Mouse (Mus musculus) kidney, adult 2 months (tissue): ENCODE measurements around the gene Scin. TPM values are rescaled to one million over a fixed set of nuclear protein-coding genes. Genes with fewer than 3 reads are reported as not detected.

Source experiments
- DNase-seq: peaks from one replicate; pipeline ENCODE4 v3.0.0; 2021
- H3K27ac ChIP-seq: fragments of 200-500 bp; 2 replicates; pipeline ENCODE4 v1.5.1; 2012; ENCODE audit warnings: low read depth, low read length, control low read depth, inconsistent platforms; ENCODE audit not compliant: insufficient read depth
- H3K27me3 ChIP-seq: fragments of 200-500 bp; replicated peaks from 2 replicates; pipeline ENCODE4 v1.6.1; 2012; ENCODE audit warnings: mild to moderate bottlenecking, moderate library complexity, low read length, inconsistent platforms; ENCODE audit not compliant: control insufficient read depth, insufficient read depth
- H3K36me3 ChIP-seq: fragments of 200-500 bp; 2 replicates; pipeline ENCODE4 v1.6.1; 2012; ENCODE audit warnings: mild to moderate bottlenecking, moderate library complexity, low read length, inconsistent platforms; ENCODE audit not compliant: control insufficient read depth, insufficient read depth
- H3K4me1 ChIP-seq: fragments of 200-500 bp; 2 replicates; pipeline ENCODE4 v1.6.1; 2011; ENCODE audit warnings: low read length; ENCODE audit not compliant: control insufficient read depth, insufficient read depth
- H3K4me3 ChIP-seq: fragments of 200-500 bp; 2 replicates; pipeline ENCODE4 v1.5.1; 2011; ENCODE audit warnings: mild to moderate bottlenecking, low read depth, low read length, control low read depth; ENCODE audit not compliant: insufficient read depth
- CTCF ChIP-seq: fragments of 200-500 bp; conservative IDR thresholded peaks from 2 replicates; pipeline ENCODE4 v1.5.1; 2011; ENCODE audit warnings: low read depth, mild to moderate bottlenecking, control low read depth, low read length, moderate library complexity, mixed read lengths; ENCODE audit not compliant: insufficient read depth, insufficient read length
- POLR2A ChIP-seq: fragments of 200-500 bp; IDR thresholded peaks from one replicate; pipeline ENCODE4 v1.6.1; 2011; ENCODE audit warnings: low read depth, low read length, control low read depth
- WGBS: fragments of 180-500 bp; shearing (Covaris S2); methylation state at CpG from one replicate; pipeline ENCODE4 v1.1.7; 2018; 5-methylcytosine and 5-hydroxymethylcytosine counted together
- polyA plus RNA-seq: library from polyadenylated mRNA; depleted of rRNA; stranded (reverse); fragments of >200 nt; gene quantifications from 2 replicates; pipeline ENCODE4 v1.2.3, GENCODE M21; 2012

Scin gene
- polyA plus RNA-seq, 1 experiment, result 37.1 TPM

- Histone ChIP-seq H3K36me3 (no peaks in the 10 kb centered on the region), H3K27me3 (no peaks in the 10 kb centered on the region), H3K4me1 (no peaks in the 10 kb centered on the region), H3K4me3 (no peak overlapping the region), H3K27ac (no peak overlapping the region)
- 72% methylated on average over 2 of the region's 2 CpGs for WGBS
- no peak for DNase-seq
- no peak for TF ChIP-seq CTCF
Observed at GRCm38 (mm10) chr12:40160777-40161176, 26.7 kb upstream of the Scin start.

DNA sequence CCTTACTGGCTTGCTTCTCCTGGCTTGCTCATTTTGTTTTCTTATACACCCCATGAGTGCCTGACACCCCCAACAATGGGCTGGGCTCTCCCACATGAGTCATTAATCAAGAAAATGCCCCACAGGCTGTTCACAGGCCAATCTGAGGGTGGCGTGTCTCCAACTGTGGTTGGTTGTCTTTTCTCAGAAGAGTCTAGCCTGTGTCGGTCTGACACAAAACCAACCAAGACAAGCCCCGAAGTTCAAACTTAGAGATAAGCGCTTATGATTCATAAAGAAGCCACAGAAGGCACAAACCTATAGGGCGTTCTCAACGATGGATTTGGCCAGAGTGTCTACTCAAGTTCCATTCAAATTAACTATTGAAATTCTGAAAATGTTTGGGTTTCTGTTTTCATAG is 20.2 kb upstream of the Scin start:
- WGBS, result 91% methylated on average over 6 of the region's 6 CpGs
- Histone ChIP-seq H3K36me3 (no peaks in the 10 kb centered on the region), H3K4me1 (no peaks in the 10 kb centered on the region), H3K27me3 (no peaks in the 10 kb centered on the region), H3K27ac (no peak overlapping the region), H3K4me3 (no peak overlapping the region)
- TF ChIP-seq POLR2A (no peak), CTCF (no peak)
- no peak for DNase-seq

DNA sequence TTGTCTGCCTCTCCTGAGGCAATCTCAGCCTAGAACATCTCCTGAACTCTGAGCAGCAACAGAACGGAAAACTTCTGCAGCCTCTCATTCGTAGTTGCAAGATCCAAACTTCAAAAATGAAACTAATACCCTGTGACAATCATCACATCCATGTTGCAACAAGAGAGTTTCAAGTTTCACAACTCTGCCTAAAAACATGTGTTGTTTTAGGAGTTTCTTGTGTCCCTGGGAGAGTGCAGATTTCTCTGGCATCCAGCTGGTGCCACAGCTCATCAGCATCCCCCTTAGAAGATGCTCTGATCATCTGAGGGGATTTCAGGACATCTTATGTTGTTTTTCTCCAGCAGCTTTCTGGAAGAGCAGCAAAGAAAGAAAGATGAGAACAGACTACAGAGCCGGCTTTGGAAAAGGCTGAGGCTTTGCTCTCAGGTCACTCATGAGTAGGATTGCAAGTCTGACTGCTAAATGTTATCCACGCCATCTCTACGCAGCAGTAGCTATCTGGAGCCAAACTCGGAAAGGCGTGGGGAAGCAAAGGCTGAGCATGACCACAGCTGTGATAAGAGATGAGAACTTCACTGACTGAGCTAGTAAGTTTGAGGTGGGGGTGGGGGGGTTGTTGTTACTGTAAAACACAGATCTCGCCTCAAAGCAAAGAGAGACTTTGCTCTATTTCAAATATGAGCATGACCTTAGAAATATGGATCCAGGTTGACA is 18.5 kb upstream of the Scin start:
- whole genome bisulfite sequencing, result 74% methylated on average over 8 of the region's 8 CpGs
- no peak for DNase-seq
- Histone ChIP-seq H3K27ac (no peak overlapping the region), H3K36me3 (no peaks in the 10 kb centered on the region), H3K4me1 (peaks cover 1% of the 10 kb centered on the region; the same call in 1 of the 2 replicates), H3K4me3 (no peak overlapping the region), H3K27me3 (no peaks in the 10 kb centered on the region)
- TF ChIP-seq CTCF (no peak), POLR2A (no peak)

DNA sequence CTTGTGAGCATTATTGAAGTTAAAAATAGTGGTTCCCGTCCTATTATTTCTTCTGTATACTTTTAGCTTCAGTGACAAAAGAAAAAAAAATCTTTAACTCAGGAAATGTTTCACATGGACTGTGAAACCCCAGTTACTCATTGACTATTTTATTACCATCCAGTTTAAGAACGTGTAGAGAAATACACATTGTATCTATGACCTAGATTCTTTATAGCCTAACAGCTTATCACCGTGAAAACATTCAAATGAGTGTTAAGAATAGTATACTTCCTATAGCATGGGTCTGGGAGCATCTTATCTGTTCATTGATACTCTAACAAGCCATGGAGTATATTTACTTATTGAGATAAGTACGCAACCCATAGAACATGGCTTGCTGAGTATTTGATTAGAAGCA is 13.3 kb upstream of the Scin start:
- Histone ChIP-seq H3K27ac (no peak overlapping the region), H3K4me3 (no peak overlapping the region), H3K27me3 (no peaks in the 10 kb centered on the region), H3K4me1 (peaks cover 2% of the 10 kb centered on the region; the same call in 1 of the 2 replicates), H3K36me3 (no peaks in the 10 kb centered on the region)
- peak; percentile 44 for DNase-seq
- TF ChIP-seq POLR2A (no peak), CTCF (no peak)
- 32% methylated on average over 4 of the region's 4 CpGs for WGBS

DNA sequence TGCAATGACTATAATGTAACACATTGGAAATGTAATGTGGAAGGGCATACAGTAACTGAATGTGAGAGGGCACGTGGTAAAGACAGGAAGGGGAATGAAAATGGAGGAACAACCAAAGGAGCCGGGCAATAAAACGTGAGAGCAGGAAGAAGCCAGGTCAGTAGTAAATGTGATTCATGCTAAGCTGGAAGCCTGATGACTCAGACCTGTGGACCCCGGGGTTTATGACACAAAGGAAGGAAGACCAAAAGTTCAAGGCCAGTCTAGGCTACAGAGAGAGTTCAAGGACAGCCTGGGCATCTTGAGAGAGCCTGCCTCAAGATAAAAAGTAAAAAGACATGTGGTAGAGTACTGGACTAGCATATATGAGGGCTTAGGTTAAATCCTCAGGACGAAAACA is 12.5 kb upstream of the Scin start:
- DNase-seq, result no peak
- Histone ChIP-seq H3K27ac (no peak overlapping the region), H3K4me3 (no peak overlapping the region), H3K4me1 (peaks cover 2% of the 10 kb centered on the region; the same call in 1 of the 2 replicates), H3K36me3 (no peaks in the 10 kb centered on the region), H3K27me3 (no peaks in the 10 kb centered on the region)
- TF ChIP-seq CTCF (no peak), POLR2A (no peak)
- WGBS, result 46% methylated on average over 5 of the region's 5 CpGs

DNA sequence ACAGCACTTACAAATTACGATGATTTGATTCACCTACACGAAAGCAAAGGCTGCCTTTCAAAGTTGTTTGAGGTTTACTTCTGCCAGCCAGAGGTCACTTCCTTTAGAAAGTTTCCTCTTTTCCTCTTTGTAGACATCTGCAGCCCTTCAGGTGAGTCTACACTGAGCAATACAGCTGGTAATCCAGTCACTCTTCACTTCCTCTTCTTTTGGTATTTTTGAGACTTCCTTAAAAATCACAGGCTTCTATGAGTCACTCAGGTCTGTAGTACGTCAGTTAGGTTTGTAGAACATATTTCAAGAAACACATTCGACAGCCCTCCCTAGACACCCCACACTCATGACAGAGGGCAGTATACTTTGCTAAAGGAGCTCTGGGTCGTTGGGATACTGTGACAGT is 6.7 kb upstream of the Scin start:
- H3K27ac ChIP-seq, result no peak overlapping the region
- H3K4me1 ChIP-seq, result no peaks in the 10 kb centered on the region; the same call in 1 of the 2 replicates
- H3K36me3 ChIP-seq, result no peaks in the 10 kb centered on the region
- WGBS, result 67% methylated on average over 5 of the region's 5 CpGs
- no peak overlapping the region for H3K4me3 ChIP-seq
- DNase-seq, result no peak
- TF ChIP-seq POLR2A, result no peak
- TF ChIP-seq CTCF, result no peak
- H3K27me3 ChIP-seq, result no peaks in the 10 kb centered on the region

DNA sequence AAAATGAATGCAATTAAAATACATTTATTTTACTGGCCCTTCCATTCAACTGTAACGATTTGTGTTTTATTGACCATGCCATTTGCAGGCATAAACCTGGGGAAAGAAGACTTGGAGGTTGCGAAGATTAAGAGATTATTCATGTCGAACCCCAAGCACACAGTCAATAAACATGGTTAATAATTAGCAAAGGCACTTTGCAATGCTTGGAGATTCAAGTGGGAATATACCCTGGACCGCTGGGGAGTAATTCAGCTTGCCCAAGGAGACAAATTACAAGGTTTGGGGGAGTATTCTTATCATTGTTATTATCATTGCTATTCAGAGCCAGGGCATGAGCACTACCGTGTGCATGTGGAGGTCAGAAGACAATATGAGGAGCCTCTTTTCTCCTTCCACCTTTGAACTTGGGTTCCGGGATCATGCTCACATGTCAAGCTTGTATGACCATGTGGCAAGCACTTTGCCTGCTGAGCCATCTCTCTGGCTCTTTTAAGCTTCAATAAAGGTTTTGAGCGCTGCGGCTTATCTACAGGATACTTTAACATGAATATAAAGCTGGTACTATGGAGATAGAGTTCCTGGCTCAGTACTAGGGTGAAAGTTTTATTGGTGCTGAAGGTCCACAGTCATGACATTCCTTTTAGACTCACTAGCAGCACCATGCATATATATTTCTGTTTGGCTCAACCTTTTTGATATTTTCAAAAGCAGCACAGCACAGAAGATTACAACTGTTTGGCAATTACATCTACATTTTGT is 5.6 kb upstream of the Scin start:
- Histone ChIP-seq H3K4me3 (no peak overlapping the region), H3K4me1 (no peaks in the 10 kb centered on the region; the same call in 1 of the 2 replicates), H3K27ac (no peak overlapping the region), H3K36me3 (no peaks in the 10 kb centered on the region), H3K27me3 (no peaks in the 10 kb centered on the region)
- TF ChIP-seq POLR2A, result no peak
- no peak for TF ChIP-seq CTCF
- WGBS, result 51% methylated on average over 8 of the region's 8 CpGs
- DNase-seq, result peak; percentile 33
